Mouse (Mus musculus) MEL (cell line): Measurements from ENCODE around the gene D5Ertd579e. TPM values are rescaled to one million over a fixed set of nuclear protein-coding genes. Genes with fewer than 3 reads are reported as not detected.

Experiments
- DNase-seq: peaks from one replicate; pipeline ENCODE4 v3.0.0; 2011; ENCODE audit warnings: low read depth, low spot score
- H3K27ac ChIP-seq: 2 replicates; pipeline ENCODE4 v1.5.1; 2012; ENCODE audit warnings: low read depth, mild to moderate bottlenecking, control low read depth, low read length, moderate library complexity; ENCODE audit not compliant: control insufficient read depth
- H3K27me3 ChIP-seq, 2 experiments: fragments of 150-350 bp in 1 of 2; sonication (generic) in 1 of 2; 2 replicates each; pipeline ENCODE4 v1.6.1; 2012; ENCODE audit warnings: low read length in 2 of 2, mild to moderate bottlenecking in 2 of 2, improper control_type of control experiment in 1 of 2, moderate library complexity in 1 of 2; ENCODE audit not compliant: insufficient read depth in 2 of 2, control insufficient read depth in 1 of 2
- H3K36me3 ChIP-seq, 2 experiments: 2 replicates each; pipeline ENCODE4 v1.6.1; 2012 to 2014; ENCODE audit warnings: low read length in 2 of 2, improper control_type of control experiment in 1 of 2, inconsistent platforms in 1 of 2, mild to moderate bottlenecking in 1 of 2; ENCODE audit not compliant: insufficient read depth in 2 of 2, control insufficient read depth in 1 of 2
- H3K4me1 ChIP-seq, 2 experiments: fragments of 150-350 bp in 1 of 2; sonication (generic) in 1 of 2; 2 replicates each; pipeline ENCODE4 v1.6.1; 2012; ENCODE audit warnings: low read length in 2 of 2, improper control_type of control experiment in 1 of 2, mild to moderate bottlenecking in 1 of 2; ENCODE audit not compliant: insufficient read depth in 2 of 2, control insufficient read depth in 1 of 2
- H3K4me3 ChIP-seq, 2 experiments: fragments of 150-350 bp in 1 of 2; sonication (generic) in 1 of 2; 2 replicates each; pipeline ENCODE4 v1.5.1; 2012; ENCODE audit warnings: low read depth in 2 of 2, low read length in 2 of 2, mild to moderate bottlenecking in 2 of 2, moderate library complexity in 2 of 2, control low read depth in 1 of 2, improper control_type of control experiment in 1 of 2; ENCODE audit not compliant: control insufficient read depth in 1 of 2, insufficient read depth in 1 of 2
- H3K79me2 ChIP-seq: 2 replicates; pipeline ENCODE4 v1.6.1; 2012; ENCODE audit warnings: mild to moderate bottlenecking, low read length, moderate library complexity; ENCODE audit not compliant: control insufficient read depth, poor library complexity, insufficient read depth
- H3K9ac ChIP-seq: 2 replicates; pipeline ENCODE4 v1.6.1; 2012; ENCODE audit warnings: low read depth, mild to moderate bottlenecking, control low read depth, low read length, moderate library complexity; ENCODE audit not compliant: control insufficient read depth, poor library complexity, severe bottlenecking
- H3K9me3 ChIP-seq: fragments of 150-350 bp; sonication (generic); replicated peaks from 2 replicates; pipeline ENCODE4 v1.6.1; 2012; ENCODE audit warnings: mild to moderate bottlenecking, low read length, improper control_type of control experiment, moderate library complexity; ENCODE audit not compliant: insufficient read depth
- BHLHE40 ChIP-seq: IDR thresholded peaks from 2 replicates; pipeline ENCODE4 v1.6.1; 2012; ENCODE audit warnings: low read depth, mild to moderate bottlenecking, inconsistent platforms, low read length, improper control_type of control experiment, borderline replicate concordance
- CHD1 ChIP-seq: IDR thresholded peaks from 2 replicates; pipeline ENCODE4 v1.6.1; 2012; ENCODE audit warnings: low read depth, mild to moderate bottlenecking, inconsistent platforms, low read length, improper control_type of control experiment
- CHD2 ChIP-seq: IDR thresholded peaks from 2 replicates; pipeline ENCODE4 v1.6.1; 2011; ENCODE audit warnings: low read length, improper control_type of control experiment
- CTCF ChIP-seq, 3 experiments: IDR thresholded peaks in 2 of 3; conservative IDR thresholded peaks in 1 of 3; 2 replicates each; pipeline ENCODE4 v1.5.1; 2011 to 2012; ENCODE audit warnings: low read length in 3 of 3, low read depth in 2 of 3, mild to moderate bottlenecking in 2 of 3, improper control_type of control experiment in 1 of 3, inconsistent platforms in 1 of 3, mixed read lengths in 1 of 3, moderate library complexity in 1 of 3; ENCODE audit not compliant: control insufficient read depth in 1 of 3, insufficient read depth in 1 of 3, poor library complexity in 1 of 3, severe bottlenecking in 1 of 3
- E2F4 ChIP-seq: IDR thresholded peaks from 2 replicates; pipeline ENCODE4 v1.6.1; 2011; ENCODE audit warnings: low read depth, low read length, improper control_type of control experiment, borderline replicate concordance
- ELF1 ChIP-seq: IDR thresholded peaks from 2 replicates; pipeline ENCODE4 v1.6.1; 2014; ENCODE audit warnings: low read depth, mild to moderate bottlenecking, inconsistent platforms, low read length, improper control_type of control experiment, moderate library complexity
- ETS1 ChIP-seq: IDR thresholded peaks from 2 replicates; pipeline ENCODE4 v1.6.1; 2012; ENCODE audit warnings: low read depth, mild to moderate bottlenecking, inconsistent platforms, low read length, improper control_type of control experiment, moderate library complexity
- GATA1 ChIP-seq: IDR thresholded peaks from 2 replicates; pipeline ENCODE4 v1.6.1; 2011; ENCODE audit warnings: low read depth, low read length, improper control_type of control experiment
- HCFC1 ChIP-seq: IDR thresholded peaks from 2 replicates; pipeline ENCODE4 v1.6.1; 2012; ENCODE audit warnings: low read depth, mild to moderate bottlenecking, inconsistent platforms, low read length, improper control_type of control experiment, moderate library complexity
- JUND ChIP-seq: IDR thresholded peaks from 2 replicates; pipeline ENCODE4 v1.6.1; 2011; ENCODE audit warnings: low read depth, mild to moderate bottlenecking, improper control_type of control experiment, low read length
- MAFK ChIP-seq: IDR thresholded peaks from 2 replicates; pipeline ENCODE4 v1.6.1; 2011; ENCODE audit warnings: low read depth, mild to moderate bottlenecking, low read length, improper control_type of control experiment, borderline replicate concordance
- MAZ ChIP-seq: IDR thresholded peaks from 2 replicates; pipeline ENCODE4 v1.6.1; 2012; ENCODE audit warnings: low read depth, mild to moderate bottlenecking, inconsistent platforms, low read length, improper control_type of control experiment
- MXI1 ChIP-seq: IDR thresholded peaks from 2 replicates; pipeline ENCODE4 v1.6.1; 2011; ENCODE audit warnings: mild to moderate bottlenecking, low read depth, low read length, improper control_type of control experiment
- MYB ChIP-seq: IDR thresholded peaks from 2 replicates; pipeline ENCODE4 v1.6.1; 2011; ENCODE audit warnings: mild to moderate bottlenecking, low read depth, low read length, improper control_type of control experiment
- POLR2A ChIP-seq, 2 experiments: IDR thresholded peaks; 2 replicates each; pipeline ENCODE4 v1.6.1; 2011 to 2012; ENCODE audit warnings: low read length in 2 of 2, mild to moderate bottlenecking in 2 of 2, control low read depth in 1 of 2, improper control_type of control experiment in 1 of 2, low read depth in 1 of 2, moderate library complexity in 1 of 2; ENCODE audit not compliant: control insufficient read depth in 1 of 2, insufficient read depth in 1 of 2, poor library complexity in 1 of 2
- RAD21 ChIP-seq: IDR thresholded peaks from 2 replicates; pipeline ENCODE4 v1.6.1; 2011; ENCODE audit warnings: mild to moderate bottlenecking, low read depth, low read length, improper control_type of control experiment
- SIN3A ChIP-seq: IDR thresholded peaks from 2 replicates; pipeline ENCODE4 v1.6.1; 2012; ENCODE audit warnings: low read length, improper control_type of control experiment, inconsistent platforms
- SMC3 ChIP-seq: IDR thresholded peaks from 2 replicates; pipeline ENCODE4 v1.6.1; 2011; ENCODE audit warnings: low read depth, low read length, improper control_type of control experiment
- TBP ChIP-seq: IDR thresholded peaks from 2 replicates; pipeline ENCODE4 v1.8.0; 2011; ENCODE audit warnings: low read depth, low read length, improper control_type of control experiment
- USF1 ChIP-seq: IDR thresholded peaks from 2 replicates; pipeline ENCODE4 v1.6.1; 2014; ENCODE audit warnings: low read depth, mild to moderate bottlenecking, inconsistent platforms, low read length, improper control_type of control experiment, moderate library complexity
- ZC3H11A ChIP-seq: IDR thresholded peaks from 2 replicates; pipeline ENCODE4 v1.6.1; 2012; ENCODE audit warnings: low read depth, mild to moderate bottlenecking, inconsistent platforms, low read length, improper control_type of control experiment
- polyA plus RNA-seq, 2 experiments: library from polyadenylated mRNA; stranded (reverse) in 1 of 2; unstranded in 1 of 2; fragments of >175 nt in 1 of 2; fragments of >200 nt in 1 of 2; gene quantifications; 2 replicates each; pipeline versions ENCODE4 v1.2.1 to v1.2.4; 2012; ENCODE audit warnings: low replicate concordance in 2 of 2, low read depth in 1 of 2; ENCODE audit not compliant: insufficient read length in 2 of 2, insufficient read depth in 1 of 2, missing spikeins in 1 of 2
- total RNA-seq: library from RNA; depleted of rRNA; stranded (reverse); fragments of 300-350 nt; gene quantifications from 2 replicates; pipeline ENCODE4 v1.2.3, GENCODE M21; 2012

The D5Ertd579e gene
- total and polyA plus RNA-seq, 3 experiments, result 15.9 to 31.1 TPM; not detected in 1

DNA sequence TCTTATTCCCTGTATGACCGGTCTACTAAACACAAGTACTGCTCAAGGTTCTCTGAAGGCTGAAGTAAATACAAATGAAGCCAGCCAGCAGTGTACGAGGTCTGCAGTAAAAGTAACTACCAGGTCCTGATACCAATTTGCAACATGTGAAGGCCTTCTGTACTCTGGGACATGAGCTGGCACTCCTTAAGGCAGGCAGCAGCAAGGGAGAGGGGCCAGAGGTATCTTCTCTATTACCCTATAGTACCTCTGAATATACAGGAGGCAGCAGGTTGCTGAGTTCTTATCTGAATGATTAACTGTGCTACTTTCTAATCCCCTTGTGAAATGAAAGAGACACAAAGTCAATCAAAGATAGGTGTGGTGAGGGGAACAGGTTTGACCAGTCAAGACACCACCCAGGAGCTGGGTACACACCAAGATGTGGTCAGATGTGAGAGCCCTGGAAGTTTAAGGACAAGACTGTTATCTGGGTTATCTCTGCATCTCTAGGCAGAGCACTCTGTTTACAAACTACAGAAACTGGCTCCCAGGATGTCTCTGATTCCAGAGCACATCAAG, 86.8 kb downstream of the D5Ertd579e start:
- DNase-seq, result no peak
- H3K27ac ChIP-seq, result no peak overlapping the region
- no peak overlapping the region for H3K4me3 ChIP-seq
- no peaks in the 10 kb centered on the region for H3K27me3 ChIP-seq
- no peak overlapping the region for H3K9ac ChIP-seq
- no peaks in the 10 kb centered on the region for H3K79me2 ChIP-seq
- H3K4me1 ChIP-seq, result no peaks in the 10 kb centered on the region; a peak in 1 of 4 replicates
- no peaks in the 10 kb centered on the region for H3K9me3 ChIP-seq
- TF ChIP-seq POLR2A (IDR thresholded peaks at IDR 0.05; ENCODE audit: control insufficient read depth in 1 of 2, insufficient read depth in 1 of 2, low read depth in 1 of 2, low read length in 2 of 2, poor library complexity in 1 of 2) (no peak), ZC3H11A (no peak), RAD21 (no peak), GATA1 (0 out of 2 replicates have a peak, but pooled peaks have one; percentile 11)
- peaks cover 0 to 8% of the 10 kb centered on the region in 2 experiments; a peak in 3 of 4 replicates for H3K36me3 ChIP-seq

GRCm38 (mm10) chr5:36603031-36603430, 92.8 kb downstream of the D5Ertd579e start:
- Histone ChIP-seq H3K9me3 (no peaks in the 10 kb centered on the region), H3K4me1 (peaks cover 0 to 5% of the 10 kb centered on the region in 2 experiments; a peak in 3 of 4 replicates)

DNA sequence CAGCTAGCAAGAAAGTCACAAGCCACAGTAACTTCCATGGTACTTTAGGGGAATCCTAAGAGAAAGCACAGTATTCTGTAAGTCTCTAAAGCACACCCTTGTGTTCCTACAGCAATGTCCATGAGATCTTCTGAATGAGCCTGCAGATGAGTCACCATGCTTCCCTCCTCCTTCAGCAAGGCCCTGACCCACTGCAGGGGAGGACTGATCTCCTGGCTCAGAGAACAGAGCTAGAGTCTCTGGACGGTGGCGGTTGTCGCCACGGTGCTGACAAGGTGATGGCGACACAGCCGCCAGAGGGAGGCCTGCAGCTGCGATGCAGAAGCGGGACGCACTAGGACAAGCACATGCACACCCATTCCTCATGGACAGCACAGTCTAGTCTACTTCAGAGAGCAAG, 93.8 kb downstream of the D5Ertd579e start:
- no peak for TF ChIP-seq CTCF (IDR thresholded peaks at IDR 0.05 in 2 of 3, conservative IDR thresholded peaks at IDR 0.05 in 1 of 3; ENCODE audit: control insufficient read depth in 1 of 3, insufficient read depth in 1 of 3, low read depth in 2 of 3, low read length in 3 of 3, poor library complexity in 1 of 3, severe bottlenecking in 1 of 3)
- no peak for TF ChIP-seq MAZ
- TF ChIP-seq ELF1, result no peak
- TF ChIP-seq MYB, result no peak
- no peak for TF ChIP-seq USF1
- no peak for TF ChIP-seq E2F4
- no peak for TF ChIP-seq HCFC1
- TF ChIP-seq TBP, result no peak
- no peak for TF ChIP-seq JUND
- TF ChIP-seq CHD2, result no peak
- TF ChIP-seq MXI1, result no peak
- TF ChIP-seq ETS1, result no peak
- TF ChIP-seq BHLHE40, result no peak
- no peak for TF ChIP-seq MAFK
- no peak for TF ChIP-seq CHD1
- Histone ChIP-seq H3K4me3 (no peak overlapping the region), H3K36me3 (peaks cover 0 to 9% of the 10 kb centered on the region in 2 experiments; a peak in 2 of 4 replicates), H3K9ac (no peak overlapping the region), H3K79me2 (no peaks in the 10 kb centered on the region), H3K27ac (no peak overlapping the region), H3K9me3 (no peaks in the 10 kb centered on the region), H3K4me1 (peaks cover 0 to 13% of the 10 kb centered on the region in 2 experiments; a peak in 3 of 4 replicates), H3K27me3 (no peaks in the 10 kb centered on the region)
- DNase-seq, result no peak

More at GRCm38 (mm10) chr5:36603031-36603430, 92.8 kb downstream of the D5Ertd579e start:
- Histone ChIP-seq H3K27ac (no peak overlapping the region), H3K36me3 (peaks cover 2 to 4% of the 10 kb centered on the region in 2 experiments)
- no peak for TF ChIP-seq GATA1
- TF ChIP-seq HCFC1, result no peak
- peak; percentile 88 for TF ChIP-seq RAD21
- peak; percentile 94 for TF ChIP-seq ZC3H11A
- peak; percentile 86 to 94 (median 86) for TF ChIP-seq CTCF (IDR thresholded peaks at IDR 0.05 in 2 of 3, conservative IDR thresholded peaks at IDR 0.05 in 1 of 3; ENCODE audit: control insufficient read depth in 1 of 3, insufficient read depth in 1 of 3, low read depth in 2 of 3, low read length in 3 of 3, poor library complexity in 1 of 3, severe bottlenecking in 1 of 3)
- TF ChIP-seq SIN3A, result 0 out of 2 replicates have a peak, but pooled peaks have one; percentile 24
- TF ChIP-seq SMC3, result peak; percentile 98
- TF ChIP-seq, all 39 proteins: peak for 5
- DNase-seq, result peak; percentile 60
- Histone ChIP-seq H3K27me3 (no peaks in the 10 kb centered on the region), H3K4me3 (no peak overlapping the region), H3K9ac (no peak overlapping the region), H3K79me2 (no peaks in the 10 kb centered on the region)
